Mouse (Mus musculus) kidney, postnatal 0 days (tissue): ENCODE measurements around the gene Arhgef3. TPM values are rescaled to one million over a fixed set of nuclear protein-coding genes. Genes with fewer than 3 reads are reported as not detected.

ENCODE experiments used
- ATAC-seq: fragments of 200-750 bp; cut with Nextera tagmentation; replicated peaks from 2 replicates; pipeline ENCODE4 v1.8.0; 2017; ENCODE audit warnings: low read depth, moderate number of reproducible peaks, moderate TSS enrichment, moderate library complexity; ENCODE audit not compliant: low FRiP score
- DNase-seq: peaks from one replicate; pipeline ENCODE4 v3.0.0-alpha.2; 2016; ENCODE audit warnings: low spot score
- H3K27ac ChIP-seq: fragments of 300-500 bp; sonication (generic); 2 replicates; pipeline ENCODE4 v1.5.1; 2014; ENCODE audit warnings: mild to moderate bottlenecking
- H3K27me3 ChIP-seq: fragments of 300-500 bp; sonication (generic); 2 replicates; pipeline ENCODE4 v1.6.1; 2014; ENCODE audit warnings: low read length, mixed read lengths; ENCODE audit not compliant: insufficient read depth
- H3K36me3 ChIP-seq: fragments of 300-500 bp; sonication (generic); 2 replicates; pipeline ENCODE4 v1.6.1; 2014; ENCODE audit warnings: low read length, mixed read lengths; ENCODE audit not compliant: insufficient read depth
- H3K4me1 ChIP-seq: fragments of 300-500 bp; sonication (generic); replicated peaks from 2 replicates; pipeline ENCODE4 v1.6.1; 2014; ENCODE audit warnings: antibody characterized with exemption, low read length, mixed read lengths; ENCODE audit not compliant: insufficient read depth
- H3K4me2 ChIP-seq: fragments of 300-500 bp; sonication (generic); 2 replicates; pipeline ENCODE4 v1.6.1; 2014; ENCODE audit warnings: mild to moderate bottlenecking, low read length, moderate library complexity, mixed read lengths
- H3K4me3 ChIP-seq: fragments of 300-500 bp; sonication (generic); replicated peaks from 2 replicates; pipeline ENCODE4 v1.5.1; 2014; ENCODE audit warnings: low read depth, low read length
- H3K9ac ChIP-seq: fragments of 300-500 bp; sonication (generic); 2 replicates; pipeline ENCODE4 v1.6.1; 2014; ENCODE audit warnings: low read depth, low read length
- H3K9me3 ChIP-seq: fragments of 300-500 bp; sonication (generic); replicated peaks from 2 replicates; pipeline ENCODE4 v1.6.1; 2016; ENCODE audit warnings: low read length, inconsistent platforms, mixed read lengths
- CTCF ChIP-seq: IDR thresholded peaks from 2 replicates; pipeline ENCODE4 v1.5.1; 2016; ENCODE audit warnings: antibody characterized with exemption, low read depth, mild to moderate bottlenecking, moderate library complexity
- WGBS: fragments of 180-500 bp; shearing (Covaris S2); extraction: QIAGEN DNeasy Blood & Tissue Kit; methylation state at CpG from one replicate; pipeline ENCODE4 v1.1.7; 2014; 5-methylcytosine and 5-hydroxymethylcytosine counted together
- polyA plus RNA-seq: library from polyadenylated mRNA; unstranded; fragments of >200 nt; fragmentation: Nextera tagmentation; extraction: Ambion mirVana; gene quantifications from 2 replicates; pipeline ENCODE4 v1.2.1, GENCODE M21; 2015

Gene Arhgef3
- polyA plus RNA-seq, 1 experiment from 2014 or later, result 20.0 TPM

DNA sequence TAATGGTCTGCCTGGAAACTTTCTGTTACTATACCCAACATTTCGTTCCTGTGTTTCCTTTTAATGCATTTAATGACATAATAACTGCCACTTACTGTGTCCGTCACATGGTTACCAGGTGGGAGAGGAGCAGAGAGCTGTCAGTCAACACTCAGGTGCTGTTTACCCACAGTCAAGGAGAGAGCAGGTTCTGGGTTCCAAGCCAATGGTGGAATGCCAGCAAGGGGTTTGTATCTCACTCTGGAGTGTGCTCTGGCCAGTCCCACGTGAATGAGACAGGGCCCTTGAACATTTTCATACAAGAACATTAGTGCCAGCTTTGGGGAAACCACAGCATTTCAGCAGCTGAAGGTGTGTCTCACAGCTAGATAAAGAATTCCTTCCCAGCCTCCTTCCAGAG lies 162.6 kb downstream of the Arhgef3 start:
- no peaks in the 10 kb centered on the region for H3K9me3 ChIP-seq
- no peaks in the 10 kb centered on the region for H3K27me3 ChIP-seq
- TF ChIP-seq CTCF, result no peak
- no peak overlapping the region for H3K4me3 ChIP-seq
- no peak overlapping the region for H3K27ac ChIP-seq
- 88% methylated on average over 3 of the region's 3 CpGs for WGBS
- H3K4me1 ChIP-seq, result 0 out of 2 replicates have a peak, but pooled peaks cover 4% of the 10 kb centered on the region
- no peaks in the 10 kb centered on the region for H3K36me3 ChIP-seq
- H3K4me2 ChIP-seq, result no peak overlapping the region
- ATAC-seq, result no peak
- no peak overlapping the region for H3K9ac ChIP-seq
- no peak for DNase-seq

DNA sequence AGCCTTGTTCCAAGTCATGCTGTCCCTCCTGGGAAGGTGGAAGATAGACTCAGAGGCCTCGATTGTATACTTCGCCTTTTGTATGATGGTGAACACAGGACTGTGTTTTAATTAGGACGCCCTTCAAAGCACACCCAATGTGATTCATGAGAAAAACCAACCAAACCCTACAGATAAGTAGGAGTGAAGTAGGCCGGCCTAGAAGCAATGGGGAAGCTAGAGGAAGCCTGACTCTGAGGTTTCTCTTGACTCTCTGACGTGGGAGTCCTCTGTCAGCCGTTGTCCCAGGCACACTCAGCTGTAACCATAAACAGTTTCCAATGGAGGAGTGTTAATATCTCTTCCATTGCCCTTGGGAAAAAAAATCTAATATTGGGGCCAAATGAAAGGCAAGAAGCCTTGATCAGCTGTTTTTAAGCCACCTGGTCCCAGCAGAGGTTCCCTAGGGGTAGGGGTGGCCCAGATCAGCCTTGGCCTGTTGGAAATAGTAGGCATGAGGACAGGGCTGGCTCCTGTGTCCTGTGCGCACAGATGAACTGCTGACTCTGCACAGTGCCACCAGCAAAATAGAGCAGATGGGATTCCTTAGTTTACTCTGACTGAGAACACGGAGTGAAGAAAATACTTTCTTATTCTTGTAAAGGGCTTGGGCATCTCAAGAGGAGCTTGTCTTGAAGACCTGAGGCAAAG lies 165.6 kb downstream of the Arhgef3 start:
- H3K4me1 ChIP-seq, result 0 out of 2 replicates have a peak, but pooled peaks cover 6% of the 10 kb centered on the region
- no peak overlapping the region for H3K9ac ChIP-seq
- ATAC-seq, result no peak
- H3K27me3 ChIP-seq, result no peaks in the 10 kb centered on the region
- H3K4me2 ChIP-seq, result no peak overlapping the region
- no peak for TF ChIP-seq CTCF
- WGBS, result 77% methylated on average over 8 of the region's 8 CpGs
- H3K27ac ChIP-seq, result no peak overlapping the region
- no peaks in the 10 kb centered on the region for H3K36me3 ChIP-seq
- DNase-seq, result no peak
- H3K4me3 ChIP-seq, result no peak overlapping the region
- H3K9me3 ChIP-seq, result no peaks in the 10 kb centered on the region

DNA sequence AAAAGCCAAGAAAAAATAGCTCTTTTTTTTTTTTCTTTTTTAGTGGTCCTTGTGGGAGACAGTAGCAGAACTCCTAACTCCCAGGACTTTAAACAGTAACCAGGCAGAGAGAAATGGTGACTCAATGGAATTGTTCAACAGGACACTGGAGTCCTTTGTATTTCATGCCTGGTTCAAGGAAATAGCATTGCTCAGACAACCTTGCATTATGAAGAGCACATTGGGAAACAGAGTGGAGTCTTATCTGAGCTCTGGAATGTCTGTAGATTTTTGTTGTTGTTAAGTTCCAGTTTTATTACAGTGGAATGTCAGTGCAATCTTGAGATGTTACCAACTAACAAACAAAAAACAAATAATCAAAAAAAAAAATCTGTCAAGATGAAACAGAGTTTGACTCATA lies 169.3 kb downstream of the Arhgef3 start:
- H3K9me3 ChIP-seq, result no peaks in the 10 kb centered on the region
- DNase-seq (no peak), ATAC-seq (no peak)
- no peak overlapping the region for H3K27ac ChIP-seq
- H3K36me3 ChIP-seq, result no peaks in the 10 kb centered on the region
- no peak overlapping the region for H3K4me2 ChIP-seq
- H3K9ac ChIP-seq, result no peak overlapping the region
- peaks cover 6% of the 10 kb centered on the region; the same call in 1 of the 2 replicates for H3K4me1 ChIP-seq
- H3K27me3 ChIP-seq, result no peaks in the 10 kb centered on the region
- no peak for TF ChIP-seq CTCF
- H3K4me3 ChIP-seq, result no peak overlapping the region

DNA sequence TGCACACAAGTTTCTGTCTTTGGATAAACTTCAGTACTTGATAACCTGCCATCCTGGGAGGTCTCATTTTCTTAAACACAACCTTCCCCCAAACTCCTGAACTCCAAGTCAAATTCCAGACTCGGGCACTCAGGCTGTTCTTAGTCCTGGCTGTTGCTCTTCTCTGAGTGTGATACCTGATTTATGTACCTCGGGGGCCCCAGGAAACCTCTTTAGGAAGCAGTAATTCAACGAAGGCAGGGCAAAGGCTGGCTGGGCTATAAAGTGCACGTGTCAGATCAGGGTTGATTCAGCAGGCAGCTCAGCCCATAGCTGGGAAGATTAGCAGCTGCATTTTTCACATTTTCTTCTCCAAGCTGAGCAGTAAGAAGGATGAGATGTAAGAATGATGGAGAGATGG lies 171.5 kb downstream of the Arhgef3 start:
- TF ChIP-seq CTCF, result no peak
- peak; percentile 75 for DNase-seq
- ATAC-seq, result no peak; the same call in 1 of the 2 replicates
- Histone ChIP-seq H3K4me2 (no peak overlapping the region), H3K4me1 (peaks cover 6% of the 10 kb centered on the region; the same call in 1 of the 2 replicates), H3K9me3 (no peaks in the 10 kb centered on the region), H3K27ac (no peak overlapping the region), H3K4me3 (no peak overlapping the region), H3K36me3 (no peaks in the 10 kb centered on the region), H3K9ac (no peak overlapping the region), H3K27me3 (no peaks in the 10 kb centered on the region)
- 2% methylated on average over 4 of the region's 4 CpGs for WGBS

DNA sequence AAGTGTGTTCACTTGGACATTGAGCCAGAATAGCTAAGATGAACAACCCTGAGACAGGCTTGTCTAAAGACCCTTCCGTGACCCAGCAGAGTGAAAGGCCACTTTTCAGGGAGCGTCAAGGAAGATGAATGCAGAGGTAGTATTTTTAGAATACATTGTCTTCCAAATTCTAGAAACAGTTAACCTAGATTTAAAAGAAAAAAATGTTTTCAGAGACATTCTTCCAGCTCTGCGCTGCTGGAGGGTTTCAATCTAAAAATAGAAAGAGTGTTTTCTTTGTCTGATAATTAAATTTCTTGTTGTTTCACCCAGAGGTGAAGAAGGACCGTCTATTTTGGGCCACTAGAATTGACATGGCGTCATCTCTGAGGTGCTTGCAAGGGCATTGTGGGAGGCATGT lies 174.4 kb downstream of the Arhgef3 start:
- no peak overlapping the region for H3K27ac ChIP-seq
- no peak overlapping the region for H3K4me3 ChIP-seq
- peak; percentile 63 for DNase-seq
- H3K4me1 ChIP-seq, result no peaks in the 10 kb centered on the region; the same call in 1 of the 2 replicates
- no peaks in the 10 kb centered on the region for H3K27me3 ChIP-seq
- no peaks in the 10 kb centered on the region for H3K36me3 ChIP-seq
- ATAC-seq, result no peak
- WGBS, result 38% methylated on average over 5 of the region's 5 CpGs
- H3K9me3 ChIP-seq, result no peaks in the 10 kb centered on the region
- no peak for TF ChIP-seq CTCF
- no peak overlapping the region for H3K4me2 ChIP-seq
- H3K9ac ChIP-seq, result no peak overlapping the region

DNA sequence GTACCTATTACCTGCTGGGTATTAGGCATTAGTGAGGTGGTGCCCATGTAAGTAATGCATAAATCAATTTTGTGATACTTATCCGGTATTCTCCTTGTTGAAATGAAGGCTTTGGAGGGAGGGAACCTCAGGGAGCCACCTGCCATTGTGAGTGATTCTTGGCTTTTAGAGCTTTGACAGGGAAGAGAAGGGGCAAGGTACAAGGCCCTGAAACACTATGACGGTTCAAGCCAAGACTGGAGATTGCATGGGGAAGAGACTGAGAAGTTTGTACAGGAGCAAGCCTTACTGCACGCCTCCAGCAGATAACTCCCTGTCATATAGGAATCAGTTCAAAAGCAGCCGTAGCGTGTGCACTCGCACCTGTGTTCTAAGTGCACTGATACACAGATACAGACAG lies 177.4 kb downstream of the Arhgef3 start:
- H3K9ac ChIP-seq, result no peak overlapping the region
- no peaks in the 10 kb centered on the region for H3K27me3 ChIP-seq
- no peak for ATAC-seq
- no peak for TF ChIP-seq CTCF
- 77% methylated on average over 6 of the region's 6 CpGs for WGBS
- no peak overlapping the region for H3K4me2 ChIP-seq
- H3K4me1 ChIP-seq, result no peaks in the 10 kb centered on the region
- no peaks in the 10 kb centered on the region for H3K36me3 ChIP-seq
- H3K4me3 ChIP-seq, result no peak overlapping the region
- H3K9me3 ChIP-seq, result no peaks in the 10 kb centered on the region
- no peak overlapping the region for H3K27ac ChIP-seq
- DNase-seq, result no peak

DNA sequence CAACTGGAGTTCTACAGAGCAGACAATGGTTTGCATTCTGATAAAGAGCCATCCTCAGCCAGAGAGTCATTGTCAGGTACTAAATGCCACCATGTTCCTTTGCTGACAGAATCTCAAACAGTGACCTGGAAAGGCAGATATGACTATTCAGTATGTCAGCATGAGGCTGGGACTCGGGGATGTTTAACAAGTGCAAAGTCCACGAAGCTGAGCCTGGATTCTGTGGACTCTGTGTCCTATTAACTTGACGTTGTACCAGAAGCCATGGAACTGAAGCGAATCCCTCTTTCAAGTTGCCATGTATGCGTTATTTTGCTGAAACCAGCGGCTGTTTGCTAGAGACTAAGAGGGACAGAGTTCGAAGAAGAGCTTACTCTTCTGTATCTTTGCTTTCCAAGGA lies 181.1 kb downstream of the Arhgef3 start:
- 71% methylated on average over 7 of the region's 7 CpGs for WGBS

More for the DNA sequence above, 181.1 kb downstream of the Arhgef3 start:
- no peak overlapping the region for H3K4me3 ChIP-seq
- ATAC-seq (peak; percentile 83), DNase-seq (no peak)
- H3K4me1 ChIP-seq, result no peaks in the 10 kb centered on the region
- no peaks in the 10 kb centered on the region for H3K27me3 ChIP-seq
- H3K4me2 ChIP-seq, result no peak overlapping the region
- H3K36me3 ChIP-seq, result no peaks in the 10 kb centered on the region
- peak overlapping the region; percentile 65 for H3K27ac ChIP-seq
- no peak for TF ChIP-seq CTCF
- no peaks in the 10 kb centered on the region for H3K9me3 ChIP-seq
- no peak overlapping the region for H3K9ac ChIP-seq
